Mouse (Mus musculus): ENCODE measurements around the gene Ugt1a6b. TPM values are rescaled to one million over a fixed set of nuclear protein-coding genes. Genes with fewer than 3 reads are reported as not detected.

Ugt1a6b gene
- polyA plus RNA-seq, 1 experiment from 2014 or later = not detected

DNA sequence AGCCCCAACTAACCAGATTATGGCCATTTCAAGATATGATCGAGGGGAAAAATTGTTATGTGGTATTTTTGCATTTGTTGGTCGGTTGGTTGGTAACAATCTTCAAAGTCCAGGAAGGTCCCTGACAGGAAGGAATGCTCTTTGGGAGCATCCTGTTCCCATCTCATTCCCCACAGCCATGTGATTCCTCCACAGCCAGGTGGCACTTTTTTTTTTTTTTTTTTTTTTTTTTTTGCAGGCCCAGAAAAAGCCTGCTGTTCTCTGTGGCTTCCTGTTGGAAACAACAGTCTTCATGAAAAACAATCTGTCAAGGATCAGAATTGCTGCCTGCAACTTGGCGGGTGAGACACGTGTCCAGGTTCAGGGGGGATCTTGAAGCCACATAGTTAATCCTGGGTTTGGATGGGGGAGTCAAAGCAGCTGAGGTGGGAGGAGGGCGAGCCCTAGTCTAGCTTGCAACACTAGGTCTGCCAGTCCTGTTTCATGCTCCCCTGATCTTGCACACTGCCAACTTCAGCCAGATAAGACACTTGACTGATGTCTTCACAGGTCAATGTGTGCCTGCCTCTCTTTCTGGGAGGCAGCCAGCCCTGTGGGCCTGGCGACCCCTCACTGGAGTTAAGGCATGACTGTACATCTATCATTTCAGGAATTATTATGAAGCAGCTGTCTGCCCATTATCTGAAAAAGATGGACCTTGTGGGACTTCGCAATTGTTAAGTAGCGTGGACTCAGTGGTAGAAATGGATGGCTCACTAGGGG, 156.0 kb downstream of the Ugt1a6b start:
- Histone ChIP-seq H3K36me3 (peaks cover 31% of the 10 kb centered on the region), H3K4me1 (replicated peaks) (peaks cover 23% of the 10 kb centered on the region), H3K4me3 (no peak overlapping the region), H3K27me3 (no peaks in the 10 kb centered on the region), H3K9me3 (replicated peaks) (0 out of 2 replicates have a peak, but pooled peaks cover 3% of the 10 kb centered on the region), H3K27ac (no peak overlapping the region), H3K4me2 (no peak overlapping the region), H3K9ac (no peak overlapping the region)
- WGBS = 58% methylated on average over 8 of the region's 8 CpGs
- ATAC-seq (replicated peaks; ENCODE audit: insufficient number of reproducible peaks, insufficient read depth, low FRiP score, low read depth) = 0 out of 2 replicates have a peak, but pooled peaks have one; percentile 0

- no peak overlapping the region for H3K4me3 ChIP-seq
- no peak for ATAC-seq (replicated peaks; ENCODE audit: insufficient number of reproducible peaks, insufficient read depth, low FRiP score, low read depth)
- 69% methylated on average over 4 of the region's 4 CpGs for WGBS
Measured at GRCm38 (mm10) chr1:88259643-88260024, 156.6 kb downstream of the Ugt1a6b start.

GRCm38 (mm10) chr1:88260114-88260513, 157.1 kb downstream of the Ugt1a6b start:
- no peaks in the 10 kb centered on the region for H3K27me3 ChIP-seq
- ATAC-seq (replicated peaks; ENCODE audit: insufficient number of reproducible peaks, insufficient read depth, low FRiP score, low read depth) = no peak
- 70% methylated on average over 6 of the region's 6 CpGs for WGBS
- H3K9me3 ChIP-seq (replicated peaks) = 0 out of 2 replicates have a peak, but pooled peaks cover 3% of the 10 kb centered on the region
- no peak overlapping the region for H3K9ac ChIP-seq
- H3K4me1 ChIP-seq (replicated peaks) = peaks cover 23% of the 10 kb centered on the region
- no peak overlapping the region for H3K27ac ChIP-seq
- peaks cover 42% of the 10 kb centered on the region for H3K36me3 ChIP-seq
- H3K4me3 ChIP-seq = no peak overlapping the region
- H3K4me2 ChIP-seq = no peak overlapping the region

More at GRCm38 (mm10) chr1:88259643-88260024, 156.6 kb downstream of the Ugt1a6b start:
- H3K27me3 ChIP-seq = no peaks in the 10 kb centered on the region
- H3K36me3 ChIP-seq = peaks cover 37% of the 10 kb centered on the region
- peaks cover 23% of the 10 kb centered on the region for H3K4me1 ChIP-seq (replicated peaks)
- H3K9ac ChIP-seq = no peak overlapping the region
- H3K4me2 ChIP-seq = no peak overlapping the region
- 0 out of 2 replicates have a peak, but pooled peaks cover 3% of the 10 kb centered on the region for H3K9me3 ChIP-seq (replicated peaks)
- no peak overlapping the region for H3K27ac ChIP-seq

GRCm38 (mm10) chr1:88260604-88261377, 157.7 kb downstream of the Ugt1a6b start:
- ATAC-seq (replicated peaks; ENCODE audit: insufficient number of reproducible peaks, insufficient read depth, low FRiP score, low read depth) = no peak
- H3K36me3 ChIP-seq = peaks cover 49% of the 10 kb centered on the region
- 82% methylated on average over 10 of the region's 10 CpGs for WGBS

GRCm38 (mm10) chr1:88261706-88262105, 158.7 kb downstream of the Ugt1a6b start:
- Histone ChIP-seq H3K36me3 (peaks cover 58% of the 10 kb centered on the region), H3K27ac (no peak overlapping the region), H3K4me2 (no peak overlapping the region), H3K9ac (no peak overlapping the region), H3K27me3 (no peaks in the 10 kb centered on the region), H3K4me1 (replicated peaks) (peaks cover 23% of the 10 kb centered on the region), H3K4me3 (no peak overlapping the region), H3K9me3 (replicated peaks) (no peaks in the 10 kb centered on the region)
- 79% methylated on average over 7 of the region's 7 CpGs for WGBS
- ATAC-seq (replicated peaks; ENCODE audit: insufficient number of reproducible peaks, insufficient read depth, low FRiP score, low read depth) = no peak

More at GRCm38 (mm10) chr1:88260604-88261377, 157.7 kb downstream of the Ugt1a6b start:
- peaks cover 23% of the 10 kb centered on the region for H3K4me1 ChIP-seq (replicated peaks)
- no peak overlapping the region for H3K9ac ChIP-seq
- H3K4me3 ChIP-seq = no peak overlapping the region
- 0 out of 2 replicates have a peak, but pooled peaks cover 3% of the 10 kb centered on the region for H3K9me3 ChIP-seq (replicated peaks)
- H3K4me2 ChIP-seq = no peak overlapping the region
- H3K27me3 ChIP-seq = no peaks in the 10 kb centered on the region
- no peak overlapping the region for H3K27ac ChIP-seq

DNA sequence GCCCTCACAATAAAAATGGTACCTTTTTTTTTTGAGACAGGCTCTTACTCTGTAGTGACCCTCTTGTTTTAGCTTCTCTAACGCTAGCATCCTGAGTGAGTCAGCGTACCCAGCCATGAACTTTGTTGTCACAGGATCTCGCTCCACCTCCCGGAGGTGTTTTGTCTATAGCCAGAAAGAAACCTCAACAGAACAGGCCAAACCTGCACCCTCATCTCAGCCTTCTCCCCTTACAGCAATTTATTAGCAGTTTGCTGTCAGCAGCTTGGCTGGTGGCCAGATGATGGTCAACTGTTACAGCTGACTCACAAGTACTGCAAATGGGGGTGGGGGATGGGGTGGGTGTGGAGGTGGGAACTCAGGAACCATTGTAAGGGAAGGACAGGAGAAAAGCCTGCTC, 159.2 kb downstream of the Ugt1a6b start:
- Histone ChIP-seq H3K27me3 (no peaks in the 10 kb centered on the region), H3K9ac (no peak overlapping the region), H3K4me1 (replicated peaks) (peaks cover 23% of the 10 kb centered on the region), H3K4me2 (no peak overlapping the region), H3K27ac (no peak overlapping the region), H3K36me3 (peaks cover 63% of the 10 kb centered on the region), H3K4me3 (no peak overlapping the region), H3K9me3 (replicated peaks) (no peaks in the 10 kb centered on the region)
- 64% methylated on average over 4 of the region's 4 CpGs for WGBS
- ATAC-seq (replicated peaks; ENCODE audit: insufficient number of reproducible peaks, insufficient read depth, low FRiP score, low read depth) = no peak; the same call in 1 of the 2 replicates

- Histone ChIP-seq H3K27me3 (no peaks in the 10 kb centered on the region), H3K4me2 (no peak overlapping the region), H3K4me3 (no peak overlapping the region), H3K27ac (no peak overlapping the region), H3K36me3 (peaks cover 70% of the 10 kb centered on the region), H3K4me1 (replicated peaks) (peaks cover 23% of the 10 kb centered on the region), H3K9ac (no peak overlapping the region), H3K9me3 (replicated peaks) (no peaks in the 10 kb centered on the region)
- no peak for ATAC-seq (replicated peaks; ENCODE audit: insufficient number of reproducible peaks, insufficient read depth, low FRiP score, low read depth)
- WGBS = 73% methylated on average over 6 of the region's 6 CpGs
Measured at GRCm38 (mm10) chr1:88262961-88263360, 159.9 kb downstream of the Ugt1a6b start.

DNA sequence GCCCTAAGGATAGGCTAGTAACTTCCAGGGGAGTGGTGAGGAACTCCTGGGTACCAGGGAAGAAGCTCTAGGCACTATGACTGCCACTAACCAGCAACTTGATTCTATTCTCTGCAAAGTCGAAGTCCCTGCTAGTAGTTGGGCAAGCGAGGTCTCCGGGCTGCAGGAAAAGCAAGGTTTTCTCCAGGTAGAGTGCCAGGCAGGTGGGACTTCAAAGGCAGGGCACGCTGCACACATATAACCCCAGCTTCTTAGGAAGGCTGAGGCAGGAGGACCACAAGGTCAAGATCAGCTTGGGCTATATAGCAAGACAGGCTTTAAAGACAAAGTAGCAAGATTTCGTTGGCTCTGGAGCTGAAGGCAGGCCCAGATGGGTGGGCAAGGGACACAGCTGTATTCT, 160.7 kb downstream of the Ugt1a6b start:
- no peak overlapping the region for H3K9ac ChIP-seq
- H3K4me1 ChIP-seq (replicated peaks) = peaks cover 23% of the 10 kb centered on the region
- 88% methylated on average over 5 of the region's 5 CpGs for WGBS
- no peak overlapping the region for H3K4me2 ChIP-seq
- H3K9me3 ChIP-seq (replicated peaks) = no peaks in the 10 kb centered on the region
- H3K4me3 ChIP-seq = no peak overlapping the region
- no peak for ATAC-seq (replicated peaks; ENCODE audit: insufficient number of reproducible peaks, insufficient read depth, low FRiP score, low read depth)
- H3K36me3 ChIP-seq = peaks cover 79% of the 10 kb centered on the region
- H3K27ac ChIP-seq = no peak overlapping the region
- no peaks in the 10 kb centered on the region for H3K27me3 ChIP-seq

DNA sequence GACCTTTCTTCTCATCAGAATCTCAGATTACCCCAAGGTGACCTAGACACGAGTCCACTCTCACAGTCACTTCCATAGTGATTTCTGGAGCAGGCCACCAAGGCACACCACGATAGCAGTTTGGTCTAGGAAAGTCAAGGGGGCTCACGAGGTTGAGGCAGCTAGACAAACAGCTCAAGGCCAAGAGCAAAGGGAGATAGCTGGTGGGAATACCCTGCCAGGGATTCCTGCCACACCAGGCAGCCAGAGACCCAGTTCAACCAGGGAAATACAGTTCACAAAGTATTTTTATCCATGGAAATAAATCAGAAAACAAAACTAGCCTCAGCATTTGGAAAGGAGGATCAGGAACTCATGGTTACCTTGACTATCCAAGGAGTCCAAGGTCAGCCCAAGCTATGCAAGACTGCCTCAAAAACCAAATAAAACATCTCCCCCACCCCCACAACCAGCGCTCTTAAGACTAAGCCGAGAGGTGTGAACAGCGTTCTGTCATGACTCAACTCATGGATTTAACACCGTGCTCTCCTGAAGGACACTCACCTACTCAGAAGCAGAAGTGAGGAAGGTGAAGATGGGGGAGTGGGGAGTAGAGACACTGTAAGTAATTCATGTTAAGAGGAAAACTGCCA, 161.3 kb downstream of the Ugt1a6b start:
- Histone ChIP-seq H3K27me3 (no peaks in the 10 kb centered on the region), H3K4me3 (no peak overlapping the region), H3K9ac (no peak overlapping the region), H3K9me3 (replicated peaks) (no peaks in the 10 kb centered on the region), H3K4me1 (replicated peaks) (peaks cover 18% of the 10 kb centered on the region), H3K36me3 (peaks cover 84% of the 10 kb centered on the region), H3K4me2 (no peak overlapping the region), H3K27ac (no peak overlapping the region)
- 74% methylated on average over 7 of the region's 7 CpGs for WGBS
- ATAC-seq (replicated peaks; ENCODE audit: insufficient number of reproducible peaks, insufficient read depth, low FRiP score, low read depth) = no peak

DNA sequence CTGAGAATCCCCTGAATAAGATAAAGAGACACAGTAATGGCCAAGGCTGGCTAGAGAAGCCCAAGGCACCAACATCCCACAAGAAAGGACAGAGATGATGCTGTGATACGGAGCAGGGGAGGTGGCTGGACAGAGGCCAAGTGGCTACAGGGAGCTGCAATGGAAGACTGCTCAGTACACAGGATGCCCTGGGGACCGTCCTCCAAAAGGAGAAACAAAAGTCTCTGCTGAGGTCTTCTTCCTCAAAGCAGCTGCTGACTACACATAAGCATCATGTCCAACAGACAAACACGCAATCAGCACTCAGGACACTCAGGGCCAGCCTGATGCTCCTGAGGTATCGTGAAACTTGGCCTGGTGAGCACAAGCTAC, 161.8 kb downstream of the Ugt1a6b start:
- WGBS = 71% methylated on average over 4 of the region's 4 CpGs
- no peak for ATAC-seq (replicated peaks; ENCODE audit: insufficient number of reproducible peaks, insufficient read depth, low FRiP score, low read depth)
- Histone ChIP-seq H3K4me2 (no peak overlapping the region), H3K9me3 (replicated peaks) (no peaks in the 10 kb centered on the region), H3K27ac (no peak overlapping the region), H3K36me3 (peaks cover 89% of the 10 kb centered on the region), H3K27me3 (no peaks in the 10 kb centered on the region), H3K4me1 (replicated peaks) (peaks cover 13% of the 10 kb centered on the region), H3K4me3 (no peak overlapping the region), H3K9ac (no peak overlapping the region)

DNA sequence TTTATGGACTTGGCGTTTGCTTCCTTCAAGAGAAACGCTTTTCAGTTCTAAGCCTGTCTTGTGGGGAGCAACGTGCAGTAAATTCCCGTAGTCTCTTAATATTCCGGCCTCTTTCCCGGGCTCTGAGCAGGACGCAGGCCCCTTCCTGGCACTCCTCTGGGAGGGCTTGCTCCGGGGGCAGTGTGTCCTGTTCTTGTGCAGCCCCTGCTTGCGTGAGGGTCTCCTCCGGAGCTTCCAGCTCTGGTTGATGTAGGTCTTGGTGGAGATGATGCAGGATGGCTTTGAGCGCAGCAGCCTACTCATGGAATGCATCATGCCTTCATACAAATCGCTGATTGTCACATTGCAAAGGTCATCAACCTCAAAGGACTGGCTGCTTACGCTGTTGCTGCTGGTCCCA, 163.1 kb downstream of the Ugt1a6b start:
- Histone ChIP-seq H3K27ac (no peak overlapping the region), H3K27me3 (no peaks in the 10 kb centered on the region), H3K9ac (no peak overlapping the region), H3K9me3 (replicated peaks) (no peaks in the 10 kb centered on the region), H3K4me1 (replicated peaks) (peaks cover 8% of the 10 kb centered on the region), H3K4me2 (no peak overlapping the region), H3K4me3 (no peak overlapping the region), H3K36me3 (peaks cover 85% of the 10 kb centered on the region)
- no peak for ATAC-seq (replicated peaks; ENCODE audit: insufficient number of reproducible peaks, insufficient read depth, low FRiP score, low read depth)
- 88% methylated on average over 13 of the region's 13 CpGs for WGBS
